Mouse (Mus musculus) megakaryocyte-erythroid progenitor cell, adult 5-6 weeks (primary cell): Measurements from ENCODE around the gene Ola1. TPM values are rescaled to one million over a fixed set of nuclear protein-coding genes. Genes with fewer than 3 reads are reported as not detected.

Experiments used
- ATAC-seq: replicated peaks from 2 replicates; pipeline ENCODE4 v1.8.0; 2016; ENCODE audit warnings: mild to moderate bottlenecking, inconsistent platforms; ENCODE audit not compliant: severe bottlenecking, poor library complexity, low FRiP score, low TSS enrichment
- total RNA-seq, 2 experiments: library from RNA; stranded (forward) in 1 of 2; stranded (reverse) in 1 of 2; fragments of 200-1000, 215-1000 nt in 1 of 2; fragments of >200 nt in 1 of 2; fragmentation: Nextera tagmentation in 1 of 2; gene quantifications; 2 replicates each; pipeline ENCODE4 v1.2.3; 2014 to 2017

Gene Ola1
- total RNA-seq, 2 experiments from 2014 or later: 126 to 149 TPM

GRCm38 (mm10) chr2:73071201-73071600 is 147.5 kb downstream of the Ola1 start:
- ATAC-seq: no peak

GRCm38 (mm10) chr2:73070449-73071076 is 148.2 kb downstream of the Ola1 start:
- no peak for ATAC-seq

DNA sequence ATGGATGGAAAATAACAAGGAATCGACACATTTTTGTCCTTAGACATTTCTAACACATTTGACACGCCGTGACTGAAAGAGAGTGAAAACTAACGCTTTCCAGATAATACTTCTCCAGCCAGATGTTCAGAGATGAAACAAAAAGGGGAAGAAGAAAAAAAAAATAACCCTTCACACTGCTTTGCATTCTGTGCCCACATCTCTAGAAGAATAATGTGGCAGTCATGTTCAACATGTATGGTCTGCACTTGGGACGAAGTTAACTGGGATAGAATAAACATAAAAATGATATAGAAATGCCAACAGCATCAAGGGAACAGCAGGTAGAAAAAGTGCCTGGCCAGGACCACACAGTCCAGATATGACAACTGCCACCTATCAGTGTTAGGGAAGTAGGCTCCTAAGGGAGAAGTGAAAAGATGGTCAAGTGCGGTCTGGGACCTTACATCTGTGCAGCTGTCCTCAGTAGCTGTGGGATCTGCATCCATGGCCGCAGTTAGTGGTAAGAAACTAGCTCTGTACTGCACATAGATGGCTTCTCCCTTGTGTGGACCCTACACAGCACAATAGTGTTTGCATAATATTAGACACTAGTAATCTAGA is 149.4 kb downstream of the Ola1 start:
- no peak for ATAC-seq

- ATAC-seq: peak; percentile 67; the same call in 1 of the 2 replicates
Measured at GRCm38 (mm10) chr2:73066307-73067167, 152.2 kb downstream of the Ola1 start.

DNA sequence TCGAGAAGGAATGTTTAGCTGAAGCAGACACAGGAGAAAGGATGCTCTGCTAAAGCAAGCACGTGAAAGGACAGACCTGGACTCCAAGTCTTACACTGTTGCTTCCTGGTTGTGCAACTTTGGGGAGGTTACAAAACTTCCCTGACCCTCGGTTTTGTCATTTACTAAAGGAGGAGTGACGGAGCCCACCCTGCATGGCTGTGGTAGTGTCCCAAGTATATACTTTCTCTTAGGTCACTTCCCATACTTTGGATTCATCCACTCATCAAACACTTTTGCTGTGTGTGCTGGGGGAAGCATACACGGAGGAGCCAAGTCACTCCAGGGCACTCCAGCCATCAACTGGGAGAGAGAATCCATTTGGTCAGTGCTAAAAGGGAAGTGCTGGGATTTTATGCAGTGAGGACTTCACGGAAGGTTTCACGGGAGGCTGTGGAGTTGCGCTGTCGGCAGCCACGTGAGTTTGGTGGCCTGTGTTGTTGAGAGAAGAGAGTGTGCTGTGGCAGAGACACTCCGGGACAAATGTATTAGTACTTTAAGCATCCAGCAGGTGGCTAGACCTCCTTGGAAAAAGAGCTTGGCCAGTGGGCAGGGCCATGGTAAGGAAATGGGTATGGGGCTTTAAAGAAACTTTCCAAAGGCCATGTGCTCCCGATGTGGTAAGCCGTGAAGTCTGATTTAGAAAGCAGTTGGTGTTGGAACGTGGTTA is 154.7 kb downstream of the Ola1 start:
- ATAC-seq: no peak

DNA sequence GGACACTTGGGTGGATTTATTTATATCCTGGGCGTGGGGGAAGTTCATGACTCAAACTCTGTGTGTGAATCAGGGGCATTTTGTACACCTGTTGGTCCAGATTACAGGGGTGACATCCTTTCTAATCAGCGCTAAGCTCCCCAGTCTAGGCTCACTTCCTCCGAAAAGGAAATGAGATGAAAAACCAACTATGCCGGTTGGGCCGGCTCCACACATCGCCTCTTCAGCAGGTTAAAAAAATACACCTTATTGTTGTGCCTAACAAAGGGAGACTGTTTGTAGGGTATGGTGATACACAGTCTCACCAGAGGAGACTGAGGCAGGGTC is 158.5 kb downstream of the Ola1 start:
- ATAC-seq: no peak

GRCm38 (mm10) chr2:73059550-73060258 is 159.0 kb downstream of the Ola1 start:
- ATAC-seq: peak; percentile 53; the same call in 1 of the 2 replicates

- ATAC-seq: no peak
Measured at GRCm38 (mm10) chr2:73058344-73058743, 160.4 kb downstream of the Ola1 start.

DNA sequence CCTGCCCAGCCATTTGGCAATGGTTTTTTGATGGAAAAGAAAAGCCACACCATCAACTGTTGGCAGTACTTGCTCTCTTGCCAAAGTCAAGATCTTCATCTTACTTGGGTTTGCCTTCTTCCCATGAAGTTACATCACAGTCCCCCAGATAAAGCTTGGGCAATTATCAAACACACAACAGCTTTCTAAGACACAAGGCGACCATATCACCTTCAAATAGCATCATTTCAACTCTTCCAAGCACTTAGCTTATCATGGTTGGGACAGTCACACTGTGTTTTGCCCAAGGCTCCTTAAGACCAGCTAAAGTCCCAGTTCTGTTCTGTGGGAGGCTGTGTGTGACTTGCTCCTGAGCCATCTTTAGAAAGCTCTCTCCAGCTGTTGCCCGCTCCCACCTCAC is 161.1 kb downstream of the Ola1 start:
- ATAC-seq: peak; percentile 63

DNA sequence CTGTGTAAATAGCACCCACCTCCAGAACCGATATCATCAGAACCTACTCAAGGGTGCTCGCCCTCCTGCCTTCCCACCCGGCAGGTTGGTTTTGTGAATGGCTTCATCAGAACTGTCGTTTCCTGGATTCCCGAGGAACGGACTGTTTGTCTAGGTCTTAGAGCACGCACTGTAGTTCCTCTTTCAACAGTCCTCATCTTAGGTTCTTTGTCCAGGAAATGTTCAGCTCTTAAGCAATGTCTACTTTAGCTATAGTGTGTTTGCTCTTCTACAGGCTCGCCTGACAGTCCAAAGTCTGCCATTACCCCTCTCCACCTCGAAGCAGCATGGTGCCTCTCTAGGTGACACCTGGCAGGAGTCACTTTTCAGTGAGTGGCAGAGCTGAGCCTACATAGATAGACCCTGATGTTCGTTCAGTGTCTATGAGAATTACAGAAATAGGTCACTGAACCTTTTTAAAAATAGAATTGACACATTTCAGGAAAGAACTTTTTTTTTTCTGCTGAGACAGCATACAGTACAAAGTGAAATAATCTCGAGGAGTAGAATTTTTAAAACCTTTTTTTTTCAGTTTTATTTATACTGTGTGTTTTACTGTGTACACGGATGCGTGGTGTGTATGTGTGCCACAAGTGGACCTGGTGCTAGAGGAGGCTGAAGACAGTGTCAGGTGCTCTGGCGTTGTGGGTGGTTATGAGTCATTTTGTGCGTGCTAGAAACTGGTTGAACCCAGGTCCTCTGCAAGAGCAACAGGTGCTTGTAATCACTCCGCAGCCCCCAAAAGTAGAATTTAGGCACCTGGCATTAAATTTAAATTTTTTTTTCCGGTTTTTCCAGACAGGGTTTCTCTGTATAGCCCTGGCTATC is 162.4 kb downstream of the Ola1 start:
- ATAC-seq: 0 out of 2 replicates have a peak, but pooled peaks have one; percentile 10

- ATAC-seq: peak; percentile 33; the same call in 1 of the 2 replicates
Measured at GRCm38 (mm10) chr2:73053791-73054490, 164.8 kb downstream of the Ola1 start.

DNA sequence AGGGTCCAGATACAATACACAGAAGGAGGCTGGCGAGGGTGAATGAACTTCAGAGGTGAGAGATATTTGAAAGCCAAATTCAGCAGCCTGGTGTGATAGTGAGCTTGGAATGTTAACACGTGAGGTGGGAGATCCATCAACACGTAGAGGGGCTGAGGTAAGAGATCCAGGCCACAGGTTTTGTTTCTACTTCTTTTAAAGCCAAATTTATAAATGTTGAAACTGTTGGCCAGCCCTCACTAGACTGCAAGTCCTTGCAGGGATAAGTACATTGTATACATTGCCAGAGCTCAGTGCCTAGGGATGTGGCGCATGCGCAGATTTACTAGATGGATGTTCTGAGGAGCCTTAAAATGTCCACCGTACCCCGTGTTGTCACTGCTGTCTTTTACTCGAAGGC is 168.3 kb downstream of the Ola1 start:
- no peak for ATAC-seq

GRCm38 (mm10) chr2:73049977-73050376 is 168.7 kb downstream of the Ola1 start:
- no peak for ATAC-seq

DNA sequence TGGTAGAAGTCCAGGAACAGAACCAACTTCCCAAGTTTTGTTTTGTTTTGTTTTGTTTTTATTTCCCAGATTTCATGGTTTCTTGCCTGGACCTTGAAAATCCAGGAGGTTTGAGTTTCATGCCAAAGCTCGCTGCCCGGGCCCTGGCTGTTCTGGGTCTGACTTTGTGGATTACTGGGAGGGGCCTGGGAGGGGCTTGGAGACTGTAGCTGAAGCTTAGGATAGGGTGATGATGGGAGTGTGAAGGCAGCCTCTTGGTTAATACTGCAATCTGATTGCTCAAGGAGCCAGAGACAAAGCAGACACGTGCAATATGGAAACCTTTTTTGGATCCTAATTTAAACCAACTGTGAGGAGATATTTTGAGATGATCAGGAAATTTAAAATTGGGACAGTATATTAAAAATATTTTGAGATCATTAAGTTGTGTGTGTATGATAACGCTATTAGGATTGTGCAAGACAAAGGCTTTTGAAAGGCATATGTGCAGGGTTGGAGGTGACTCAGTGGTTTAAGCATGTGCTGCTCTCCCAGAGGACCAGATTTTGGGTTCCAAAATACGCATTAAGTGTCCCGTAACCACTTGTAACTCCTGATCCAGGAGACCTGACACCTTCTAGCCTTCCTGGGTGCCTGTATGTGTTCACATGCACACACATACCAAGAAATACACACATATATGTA is 169.6 kb downstream of the Ola1 start:
- no peak for ATAC-seq

DNA sequence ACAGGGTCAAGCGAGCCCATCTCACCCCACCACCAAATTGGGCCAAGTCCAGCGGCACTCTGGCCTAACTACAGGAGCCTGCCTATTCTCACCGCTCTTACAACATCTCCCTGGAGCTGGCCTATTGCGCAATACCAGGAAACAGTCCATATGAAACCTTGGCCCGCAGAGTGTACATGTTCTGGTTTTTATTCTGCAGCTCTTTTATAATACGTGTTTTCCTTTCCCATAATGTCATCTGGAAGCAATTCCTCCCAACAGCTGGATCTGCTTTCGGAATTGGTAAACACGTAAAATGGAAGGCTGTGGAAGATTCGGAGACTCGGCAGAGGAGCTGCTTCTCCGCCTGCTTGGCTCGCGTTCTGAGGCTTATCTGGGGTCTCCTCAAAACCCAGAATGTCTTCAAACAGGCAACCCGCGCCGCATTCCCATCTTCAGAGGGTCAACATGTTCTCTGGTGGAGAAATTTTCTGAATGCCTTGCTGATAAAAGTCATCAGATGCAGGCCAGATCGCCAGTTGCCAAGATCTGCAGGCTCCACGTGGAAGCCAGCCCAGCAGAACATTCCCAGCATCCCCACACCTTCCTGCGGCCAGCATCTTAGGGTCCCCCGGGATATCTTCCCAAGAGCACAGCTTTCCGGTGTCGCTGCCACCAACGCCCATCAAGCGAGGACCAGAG is 171.5 kb downstream of the Ola1 start:
- no peak for ATAC-seq

- ATAC-seq: no peak
Measured at GRCm38 (mm10) chr2:73046576-73046975, 172.1 kb downstream of the Ola1 start.

GRCm38 (mm10) chr2:73045505-73045904 is 173.2 kb downstream of the Ola1 start:
- no peak for ATAC-seq
